Comparison of ENCODE assay signal across 19 mouse cellular contexts in genomic region chr15:97212501-97213477, GRCm38 (mm10). TPM values are rescaled to one million over a fixed set of nuclear protein-coding genes. Genes with fewer than 3 reads are reported as not detected.
DNase-seq lines count a peak whose midpoint lies in the region; ATAC-seq lines count a peak whose summit lies in the region.
"Had no signal": no experiment of that assay in that cellular context is flagged by ENCODE, and none has a peak within 500 bp of the region (broad histone marks: within the 10 kb centered on the region; RNA-seq: fewer than 3 reads in every experiment).

No protein-coding gene starts in this region.

- peak; percentile 31 for DNase-seq in testis, postnatal 14 days (ENCODE audit: low spot score)
- DNase-seq in testis, postnatal 10 days (ENCODE audit: low spot score), result no peak
- no peak for DNase-seq in liver, embryonic 11.5 days (ENCODE audit: low spot score)
- DNase-seq in gastrocnemius, postnatal 4 days (ENCODE audit: low spot score in 2 of 2), result no peak
- DNase-seq in gastrocnemius, postnatal 14 days, result no peak
- DNase-seq in retina, embryonic 14.5 days (ENCODE audit: low spot score), result no peak
- DNase-seq: adrenal gland, postnatal 10 days; cerebellum, adult 9-11 months had no signal

- no peaks in the 10 kb centered on the region; the same call in 1 of the 2 replicates for H3K4me1 ChIP-seq in liver, embryonic 11.5 days (replicated peaks; ENCODE audit: control insufficient read depth, insufficient read depth, low read length)
- H3K4me1 ChIP-seq: heart, embryonic 13.5 days; hindbrain, embryonic 10.5 days; kidney, embryonic 15.5 days; limb, embryonic 12.5 days had no signal

- no peaks in the 10 kb centered on the region for H3K9me3 ChIP-seq in liver, embryonic 11.5 days (ENCODE audit: control insufficient read depth, low read length)
- H3K9me3 ChIP-seq: heart, embryonic 13.5 days; hindbrain, embryonic 10.5 days; kidney, embryonic 15.5 days; limb, embryonic 12.5 days had no signal

- H3K4me3 ChIP-seq in liver, embryonic 11.5 days (ENCODE audit: low read depth, low read length), result no peak overlapping the region; the same call in 1 of the 2 replicates
- H3K4me3 ChIP-seq: erythroblast, embryonic 14.5 days; heart, embryonic 13.5 days; hindbrain, embryonic 10.5 days; kidney, embryonic 15.5 days; left cerebral cortex, adult 2 months; limb, embryonic 12.5 days had no signal

- WGBS in liver, embryonic 11.5 days, result 52% methylated on average over 17 of the region's 17 CpGs

- H3K4me2 ChIP-seq in liver, embryonic 11.5 days, result peak overlapping the region; percentile 34
- H3K4me2 ChIP-seq: heart, embryonic 13.5 days; kidney, embryonic 15.5 days; limb, embryonic 12.5 days; midbrain, embryonic 11.5 days had no signal

- H3K9ac ChIP-seq in liver, embryonic 11.5 days (ENCODE audit: low read depth, low read length), result no peak overlapping the region
- H3K9ac ChIP-seq: heart, embryonic 13.5 days; kidney, embryonic 15.5 days; limb, embryonic 12.5 days had no signal

- ATAC-seq in activated CD4-positive, CD25-positive, alpha-beta regulatory T cell, adult 4 months, result peak; percentile 88
- ATAC-seq in liver, embryonic 11.5 days (replicated peaks; ENCODE audit: low FRiP score), result no peak
- peak; percentile 57 for ATAC-seq in megakaryocyte-erythroid progenitor cell, adult 5-6 weeks (replicated peaks; ENCODE audit: low FRiP score, low TSS enrichment, poor library complexity, severe bottlenecking)
- ATAC-seq: lung, postnatal 0 days had no signal

- no peaks in the 10 kb centered on the region for H3K27me3 ChIP-seq in liver, embryonic 11.5 days (replicated peaks; ENCODE audit: control insufficient read depth, insufficient read depth, low read length)
- H3K27me3 ChIP-seq: heart, embryonic 13.5 days; kidney, embryonic 15.5 days; limb, embryonic 12.5 days had no signal

- no peak overlapping the region for H3K27ac ChIP-seq in liver, embryonic 11.5 days (ENCODE audit: low read depth, low read length)
- H3K27ac ChIP-seq: heart, embryonic 13.5 days; hindbrain, embryonic 10.5 days; kidney, embryonic 15.5 days; left cerebral cortex, adult 2 months; limb, embryonic 12.5 days had no signal

- H3K36me3 ChIP-seq in liver, embryonic 11.5 days (ENCODE audit: control insufficient read depth, insufficient read depth, low read length), result no peaks in the 10 kb centered on the region
- H3K36me3 ChIP-seq: G1E; heart, embryonic 13.5 days; hindbrain, embryonic 10.5 days; kidney, embryonic 15.5 days; limb, embryonic 12.5 days had no signal

- intact Hi-C loops in gastrocnemius, postnatal 14 days (cut with DNase I; ENCODE audit: low total_unique reads), result no loop called here

RNA-seq across cellular contexts. Expression of gene Pced1b, which starts 34.1 kb away (rescaled TPM):
- 10 to 100 TPM; 55.6 to 62.1 TPM for polyA plus RNA-seq in activated CD4-positive, CD25-positive, alpha-beta regulatory T cell, adult 4 months (2017; shearing (Covaris generic))
- 6.4 and 8.5 TPM in 2 replicates for polyA plus RNA-seq in liver, embryonic 11.5 days (2014; fragmentation: Nextera tagmentation; extraction: Ambion mirVana)
- 28.5 and 38.6 TPM in 2 replicates for total RNA-seq in megakaryocyte-erythroid progenitor cell, adult 5-6 weeks (2014; fragmentation: Nextera tagmentation)
- total RNA-seq in megakaryocyte-erythroid progenitor cell, adult 5-6 weeks (2017), result 5.3 and 6.4 TPM in 2 replicates
- 1 to 10 TPM; 4.6 to 6.3 TPM for total RNA-seq in gastrocnemius, postnatal 4 days (2021)
- total RNA-seq in gastrocnemius, postnatal 14 days (2021), result 1 to 10 TPM; 3.7 to 4.1 TPM

RNA-seq across cellular contexts. Expression of gene Amigo2, which starts 34.3 kb away (rescaled TPM):
- 1 to 10 TPM; 1.1 to 2.0 TPM for polyA plus RNA-seq in activated CD4-positive, CD25-positive, alpha-beta regulatory T cell, adult 4 months (2017; shearing (Covaris generic))
- polyA plus RNA-seq in liver, embryonic 11.5 days (2014; fragmentation: Nextera tagmentation; extraction: Ambion mirVana), result 1.9 and 3.2 TPM in 2 replicates
- total RNA-seq in megakaryocyte-erythroid progenitor cell, adult 5-6 weeks (2014; fragmentation: Nextera tagmentation), result 11.7 and 15.0 TPM in 2 replicates
- 14.0 and 15.9 TPM in 2 replicates for total RNA-seq in megakaryocyte-erythroid progenitor cell, adult 5-6 weeks (2017)
- total RNA-seq in gastrocnemius, postnatal 4 days (2021), result 1 to 10 TPM; 3.0 to 3.8 TPM
- total RNA-seq in gastrocnemius, postnatal 14 days (2021), result 1 to 10 TPM; 2.3 to 3.3 TPM
- polyA plus RNA-seq: erythroblast, embryonic 14.5 days; G1E had no signal
